Mouse (Mus musculus) mature B cell (primary cell): ENCODE results near the gene Kansl1.

Experiments used
- in situ Hi-C: fragments of 300-500 bp; cut with MboI; formaldehyde crosslinking; loops from 2 replicates; pipeline ENCODE4 v1.14.3; 2019

Kansl1 gene

GRCm38 (mm10) chr11:104439703-104440102 lies 29.0 kb downstream of the Kansl1 start:
- in situ Hi-C loops = no loop called here

- in situ Hi-C loops = no loop called here
Observed at GRCm38 (mm10) chr11:104438450-104438849, 30.2 kb downstream of the Kansl1 start.

GRCm38 (mm10) chr11:104436394-104436954 lies 32.2 kb downstream of the Kansl1 start:
- in situ Hi-C loops = no loop called here

GRCm38 (mm10) chr11:104435753-104436152 lies 32.9 kb downstream of the Kansl1 start:
- in situ Hi-C loops = no loop called here

GRCm38 (mm10) chr11:104435141-104435540 lies 33.5 kb downstream of the Kansl1 start:
- in situ Hi-C loops = no loop called here

- in situ Hi-C loops = no loop called here
Observed at GRCm38 (mm10) chr11:104432251-104432650, 36.4 kb downstream of the Kansl1 start.

- in situ Hi-C loops = no loop called here
Observed at GRCm38 (mm10) chr11:104431807-104432206, 36.9 kb downstream of the Kansl1 start.

- in situ Hi-C loops = no loop called here
Observed at GRCm38 (mm10) chr11:104424727-104425416, 43.8 kb downstream of the Kansl1 start.

GRCm38 (mm10) chr11:104412254-104412653 lies 56.4 kb downstream of the Kansl1 start:
- in situ Hi-C loops = no loop called here

GRCm38 (mm10) chr11:104407391-104407790 lies 61.3 kb downstream of the Kansl1 start:
- in situ Hi-C loops = no loop called here

GRCm38 (mm10) chr11:104400961-104401360 lies 67.7 kb downstream of the Kansl1 start:
- in situ Hi-C loops = no loop called here

- in situ Hi-C loops = no loop called here
Observed at GRCm38 (mm10) chr11:104399459-104400216, 69.0 kb downstream of the Kansl1 start.

- in situ Hi-C loops = no loop called here
Observed at GRCm38 (mm10) chr11:104395648-104396047, 73.0 kb downstream of the Kansl1 start.

- in situ Hi-C loops = no loop called here
Observed at GRCm38 (mm10) chr11:104393196-104393595, 75.5 kb downstream of the Kansl1 start.

- in situ Hi-C loops = no loop called here
Observed at GRCm38 (mm10) chr11:104392153-104392552, 76.5 kb downstream of the Kansl1 start.

- in situ Hi-C loops = no loop called here
Observed at GRCm38 (mm10) chr11:104387284-104387683, 81.4 kb downstream of the Kansl1 start.

GRCm38 (mm10) chr11:104386595-104386994 lies 82.1 kb downstream of the Kansl1 start:
- in situ Hi-C loops = no loop called here

- in situ Hi-C loops = no loop called here
Observed at GRCm38 (mm10) chr11:104383167-104383810, 85.4 kb downstream of the Kansl1 start.

- in situ Hi-C loops = no loop called here
Observed at GRCm38 (mm10) chr11:104381887-104382286, 86.8 kb downstream of the Kansl1 start.

GRCm38 (mm10) chr11:104379635-104380034 lies 89.0 kb downstream of the Kansl1 start:
- in situ Hi-C loops = no loop called here

GRCm38 (mm10) chr11:104376291-104376690 lies 92.4 kb downstream of the Kansl1 start:
- in situ Hi-C loops = no loop called here

GRCm38 (mm10) chr11:104367486-104368190 lies 101.0 kb downstream of the Kansl1 start:
- in situ Hi-C loops = no loop called here
